Mouse (Mus musculus) right cerebral cortex, postnatal 14 days (tissue): ENCODE measurements at regions not wholly inside any gene's neighbourhood (a gene's known extent, or its start where the extent isn't known, plus 50 kb on each side); places are given as distances from the start of the nearest gene placed in this dataset.
A peak's percentile ranks its signal among the peaks of the same experiment; 100 is the strongest.
"Not testable (repeated sequence)": the region's sequence is repeated elsewhere in the genome, so short reads cannot be mapped to it uniquely, and the experiment has no call there.

Source experiments
- DNase-seq: peaks from one replicate; pipeline ENCODE4 v3.0.0; 2022

GRCm38 (mm10) chr5:77809844-77810243 is 402.0 kb upstream of the Igfbp7 start:
- DNase-seq: no peak

GRCm38 (mm10) chr5:77807726-77808125 is 399.9 kb upstream of the Igfbp7 start:
- DNase-seq: peak; percentile 76

GRCm38 (mm10) chr5:77806334-77807157 is 398.7 kb upstream of the Igfbp7 start:
- no peak for DNase-seq

- DNase-seq: no peak
Observed at GRCm38 (mm10) chr5:77805796-77806195, 398.0 kb upstream of the Igfbp7 start.

- no peak for DNase-seq
Observed at GRCm38 (mm10) chr5:77805303-77805702, 397.5 kb upstream of the Igfbp7 start.

- DNase-seq: no peak
Observed at GRCm38 (mm10) chr5:77804113-77804512, 396.3 kb upstream of the Igfbp7 start.

- peak; percentile 75 for DNase-seq
Observed at GRCm38 (mm10) chr5:77803562-77803961, 395.7 kb upstream of the Igfbp7 start.

GRCm38 (mm10) chr5:77796960-77797359 is 389.1 kb upstream of the Igfbp7 start:
- no peak for DNase-seq

GRCm38 (mm10) chr5:77795766-77796165 is 387.9 kb upstream of the Igfbp7 start:
- no peak for DNase-seq

- DNase-seq: no peak
Observed at GRCm38 (mm10) chr5:77783953-77784352, 376.1 kb upstream of the Igfbp7 start.

GRCm38 (mm10) chr5:77762426-77763042 is 354.7 kb upstream of the Igfbp7 start:
- no peak for DNase-seq

GRCm38 (mm10) chr5:77762013-77762412 is 354.2 kb upstream of the Igfbp7 start:
- no peak for DNase-seq

- DNase-seq: no peak
Observed at GRCm38 (mm10) chr5:77748933-77749332, 341.1 kb upstream of the Igfbp7 start.

- no peak for DNase-seq
Observed at GRCm38 (mm10) chr5:77746604-77747003, 338.8 kb upstream of the Igfbp7 start.

GRCm38 (mm10) chr5:77743467-77743866 is 335.6 kb upstream of the Igfbp7 start:
- no peak for DNase-seq

GRCm38 (mm10) chr5:77730286-77730685 is 322.4 kb upstream of the Igfbp7 start:
- not testable (repeated sequence) for DNase-seq

GRCm38 (mm10) chr5:77681592-77681991 is 273.8 kb upstream of the Igfbp7 start:
- no peak for DNase-seq

GRCm38 (mm10) chr5:77672073-77672924 is 264.5 kb upstream of the Igfbp7 start:
- no peak for DNase-seq

- no peak for DNase-seq
Observed at GRCm38 (mm10) chr5:77663096-77663495, 255.3 kb upstream of the Igfbp7 start.

GRCm38 (mm10) chr5:77659016-77659415 is 251.2 kb upstream of the Igfbp7 start:
- DNase-seq: no peak

- no peak for DNase-seq
Observed at GRCm38 (mm10) chr5:77644651-77645050, 236.8 kb upstream of the Igfbp7 start.

GRCm38 (mm10) chr5:77620402-77620801 is 212.6 kb upstream of the Igfbp7 start:
- DNase-seq: no peak

- DNase-seq: no peak
Observed at GRCm38 (mm10) chr5:77610496-77610895, 202.7 kb upstream of the Igfbp7 start.
